Mouse (Mus musculus) ovary, adult 10 weeks (tissue): ENCODE measurements around the gene Xpo1. TPM values are rescaled to one million over a fixed set of nuclear protein-coding genes. Genes with fewer than 3 reads are reported as not detected.

Experiments used
- polyA plus RNA-seq: library from polyadenylated mRNA; stranded (reverse); fragments of 350-450 nt; fragmentation: Illumina TruSeq; extraction: RNeasy Lipid Tissue Mini Kit (QIAGEN cat#74804); gene quantifications from one replicate; pipeline ENCODE4 v1.2.3, GENCODE M21; 2014

Gene Xpo1
- polyA plus RNA-seq, result 496 TPM

DNA sequence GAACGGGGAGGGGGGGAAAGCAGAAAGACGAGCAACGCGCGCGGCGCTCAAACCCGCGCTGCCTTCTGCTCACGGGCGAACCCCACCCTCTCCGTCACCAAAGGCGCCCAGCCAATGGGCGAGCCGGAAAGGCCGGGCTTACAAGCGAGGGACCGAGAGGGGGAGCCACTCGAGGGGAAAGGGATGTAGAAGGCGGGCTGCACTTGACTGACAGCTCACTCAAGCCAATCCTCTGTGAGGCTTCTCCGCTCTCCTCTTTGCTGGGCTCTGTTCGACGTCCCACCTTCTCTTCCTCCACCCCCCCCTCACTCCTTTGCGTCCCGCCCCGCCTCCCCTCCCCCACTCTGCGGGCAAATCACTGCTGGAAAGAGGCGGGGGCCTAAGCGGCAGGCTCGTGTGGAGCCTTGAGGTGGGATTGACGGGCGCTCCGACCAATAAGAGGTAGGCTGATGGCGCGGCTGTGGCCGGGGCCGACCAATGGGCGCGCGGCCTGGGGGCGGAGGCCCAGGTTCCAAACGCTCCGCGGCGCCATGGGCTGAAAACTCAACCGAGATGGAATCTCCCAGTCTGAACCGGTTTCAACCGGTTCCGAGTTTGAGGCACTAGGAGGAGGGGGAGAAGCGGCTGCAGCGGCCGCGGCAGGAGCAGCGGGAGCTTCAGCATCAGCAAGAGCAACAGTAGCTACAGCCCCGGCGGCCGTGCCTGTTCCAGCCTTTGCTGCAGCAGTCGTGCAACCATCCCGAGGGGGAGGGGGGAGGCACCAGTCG is at the start of gene Xpo1:
Xpo1 (plus strand) TSS at position 615 of the 767 bp plus-strand sequence.

DNA sequence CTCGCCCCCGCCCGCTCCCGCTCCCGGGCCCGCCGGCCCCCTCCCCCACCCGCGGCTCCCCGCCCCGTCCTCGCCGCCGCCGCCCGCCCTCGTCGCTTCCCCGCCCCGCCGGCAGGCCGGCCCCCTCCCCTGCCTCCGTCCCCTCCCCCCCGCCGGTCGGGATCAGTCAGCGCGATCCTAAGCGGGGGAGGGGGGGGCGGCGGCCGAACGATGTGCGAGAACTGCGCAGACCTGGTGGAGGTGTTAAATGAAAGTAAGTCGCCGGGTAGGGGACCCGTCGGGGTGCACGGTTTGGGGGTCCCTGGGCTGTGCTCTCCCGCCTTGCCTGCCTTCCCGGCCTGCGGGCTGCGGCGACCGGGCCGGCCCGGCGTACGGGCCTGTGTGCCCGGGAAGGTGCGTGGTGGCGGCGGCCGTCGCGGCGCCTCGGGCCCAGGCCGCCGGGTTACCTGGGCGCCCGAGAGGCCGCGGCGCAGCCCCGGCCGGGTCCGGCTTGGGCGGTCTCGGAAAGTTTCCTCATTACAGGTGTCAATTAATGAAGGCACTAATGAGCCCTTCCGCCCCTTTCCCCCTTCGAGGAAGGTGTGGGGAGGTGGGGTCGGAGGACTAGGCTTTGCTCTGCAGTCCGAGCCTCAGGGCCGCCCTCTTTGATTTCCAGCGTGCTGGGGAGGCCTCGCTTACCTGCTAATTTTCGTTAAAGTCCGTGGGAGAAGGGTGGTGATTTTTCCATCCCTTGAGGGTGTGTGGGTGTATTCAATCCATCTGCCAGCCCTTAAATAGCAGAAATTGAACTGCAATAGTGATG is 51.1 kb downstream of the Xpo1 start, which contains the start of gene Usp34:
Usp34 (plus strand) TSS at position 132 of the 802 bp plus-strand sequence.

Other genes starting within 250 kb of the Xpo1 start
- 13.3 TPM for gene Fam161a, start 248.5 kb upstream of the Xpo1 start, polyA plus RNA-seq
- 248 TPM for gene Usp34, start 50.9 kb downstream of the Xpo1 start, polyA plus RNA-seq
- 116 TPM for gene Ahsa2, start 242.0 kb downstream of the Xpo1 start, polyA plus RNA-seq